Mouse (Mus musculus): ENCODE results near the gene Ahsg. TPM values are rescaled to one million over a fixed set of nuclear protein-coding genes. Genes with fewer than 3 reads are reported as not detected.

The Ahsg gene
- total and polyA plus RNA-seq, 3 experiments, result 0.43 TPM; not detected in 2

- peak; percentile 88 for TF ChIP-seq NELFE (IDR thresholded peaks at IDR 0.05; ENCODE audit: low read depth, low read length)
Observed at GRCm38 (mm10) chr16:22876218-22877043, 14.6 kb upstream of the Ahsg start (continued).

- Histone ChIP-seq H3K4me3 (replicated peaks in 1 of 3; ENCODE audit: low read depth in 2 of 3, low read length in 2 of 3, poor library complexity in 1 of 3) (no peak overlapping the region), H3K27ac (ENCODE audit: insufficient read depth, low read depth) (no peak overlapping the region), H3K27me3 (replicated peaks) (no peaks in the 10 kb centered on the region), H3K9me3 (replicated peaks; ENCODE audit: low read length) (no peaks in the 10 kb centered on the region), H3K36me3 (replicated peaks in 1 of 2; ENCODE audit: control insufficient read depth in 1 of 2, insufficient read depth in 1 of 2, low read length in 1 of 2) (peaks cover 6 to 24% of the 10 kb centered on the region in 2 experiments), H3K4me2 (ENCODE audit: insufficient read depth, low read depth, poor library complexity, severe bottlenecking) (no peak overlapping the region), H3K79me2 (replicated peaks; ENCODE audit: control insufficient read depth, extremely low read depth, insufficient read depth, poor library complexity, severe bottlenecking) (no peaks in the 10 kb centered on the region), H3K4me1 (ENCODE audit: control insufficient read depth in 1 of 2, insufficient read depth in 2 of 2) (peaks cover 6 to 31% of the 10 kb centered on the region in 2 experiments; a peak in 3 of 4 replicates), H3K9ac (ENCODE audit: insufficient read depth, low read depth) (no peak overlapping the region)
- TF ChIP-seq MAFK (IDR thresholded peaks at IDR 0.05; ENCODE audit: insufficient replicate concordance, low read length) (no peak), JUN (IDR thresholded peaks at IDR 0.05; ENCODE audit: insufficient read depth, low read depth, low read length) (no peak), SIN3A (IDR thresholded peaks at IDR 0.05; ENCODE audit: low read length) (no peak), USF2 (conservative IDR thresholded peaks at IDR 0.05; ENCODE audit: low read depth, low read length) (no peak), TCF12 (IDR thresholded peaks at IDR 0.05; ENCODE audit: low read depth, low read length) (no peak), MEF2A (IDR thresholded peaks at IDR 0.05; ENCODE audit: borderline replicate concordance, low read depth, low read length) (no peak), CTCF (conservative IDR thresholded peaks at IDR 0.05 in 1 of 2, IDR thresholded peaks at IDR 0.05 in 1 of 2; ENCODE audit: low read depth in 2 of 2, low read length in 2 of 2) (no peak), POLR2A (IDR thresholded peaks at IDR 0.05; ENCODE audit: low read depth, low read length) (no peak), EP300 (IDR thresholded peaks at IDR 0.05; ENCODE audit: low read length) (no peak)
- DNase-seq (ENCODE audit: extremely low read depth), result no peak
- dilution Hi-C loops (cut with MboI; ENCODE audit: extremely low pct_ligation_motif_present, extremely low pct_unique_long_range_greater_than_20kb, low sequenced_read_pairs) (no loop called here), in situ Hi-C loops (cut with MboI; ENCODE audit: low pct_ligation_motif_present, low pct_unique_long_range_greater_than_20kb, low sequenced_read_pairs) (loop anchor here (5.0 to 25.0 kb wide), 2 partner anchors 74 to 559 kb away; partner anchors contain the start of genes Hrg and Rtp1)
Observed at GRCm38 (mm10) chr16:22877660-22878390, 13.3 kb upstream of the Ahsg start.

- dilution Hi-C loops (cut with MboI; ENCODE audit: extremely low pct_ligation_motif_present, extremely low pct_unique_long_range_greater_than_20kb, low sequenced_read_pairs) (no loop called here), in situ Hi-C loops (cut with MboI; ENCODE audit: low pct_ligation_motif_present, low pct_unique_long_range_greater_than_20kb, low sequenced_read_pairs) (loop anchor here (5.0 to 25.0 kb wide), 2 partner anchors 74 to 559 kb away; partner anchors contain the start of genes Hrg and Rtp1)
- H3K79me2 ChIP-seq (replicated peaks; ENCODE audit: control insufficient read depth, extremely low read depth, insufficient read depth, poor library complexity, severe bottlenecking), result no peaks in the 10 kb centered on the region
Observed at GRCm38 (mm10) chr16:22878716-22879115, 12.4 kb upstream of the Ahsg start.

More at GRCm38 (mm10) chr16:22878716-22879115, 12.4 kb upstream of the Ahsg start:
- peaks cover 0 to 15% of the 10 kb centered on the region in 2 experiments for H3K36me3 ChIP-seq (replicated peaks in 1 of 2; ENCODE audit: control insufficient read depth in 1 of 2, insufficient read depth in 1 of 2, low read length in 1 of 2)
- H3K27me3 ChIP-seq (replicated peaks), result no peaks in the 10 kb centered on the region
- no peak overlapping the region for H3K4me3 ChIP-seq (replicated peaks in 1 of 3; ENCODE audit: low read depth in 2 of 3, low read length in 2 of 3, poor library complexity in 1 of 3)
- TF ChIP-seq BHLHE40 (IDR thresholded peaks at IDR 0.05; ENCODE audit: low read depth, low read length) (0 out of 2 replicates have a peak, but pooled peaks have one; percentile 36), MAFK (IDR thresholded peaks at IDR 0.05; ENCODE audit: insufficient replicate concordance, low read length) (no peak)
- no peak overlapping the region for H3K27ac ChIP-seq (ENCODE audit: insufficient read depth, low read depth)
- no peak overlapping the region for H3K4me2 ChIP-seq (ENCODE audit: insufficient read depth, low read depth, poor library complexity, severe bottlenecking)
- H3K4me1 ChIP-seq (ENCODE audit: control insufficient read depth in 1 of 2, insufficient read depth in 2 of 2), result peaks cover 6 to 40% of the 10 kb centered on the region in 2 experiments; a peak in 3 of 4 replicates
- H3K9ac ChIP-seq (ENCODE audit: insufficient read depth, low read depth), result no peak overlapping the region
- DNase-seq (ENCODE audit: extremely low read depth), result no peak
- H3K9me3 ChIP-seq (replicated peaks; ENCODE audit: low read length), result no peaks in the 10 kb centered on the region

Data from CH12.LX (cell line).